Mouse (Mus musculus) cerebellum, adult 2 months (tissue): ENCODE results near the gene Smo.

Experiments used
- CTCF ChIP-seq: fragments of 200-500 bp; IDR thresholded peaks from 2 replicates; pipeline ENCODE4 v1.5.1; 2011; ENCODE audit warnings: low read depth, mild to moderate bottlenecking, control low read depth, low read length, moderate library complexity, borderline replicate concordance; ENCODE audit not compliant: insufficient read depth
- POLR2A ChIP-seq: fragments of 200-500 bp; IDR thresholded peaks from 2 replicates; pipeline ENCODE4 v1.6.1; 2011; ENCODE audit warnings: low read length, control low read depth, borderline replicate concordance; ENCODE audit not compliant: insufficient read depth

GRCm38 (mm10) chr6:29728035-29728434, 7.3 kb upstream of the Smo start:
- TF ChIP-seq CTCF (no peak), POLR2A (no peak)
